Mouse (Mus musculus) urinary bladder, postnatal 25 days (tissue): ENCODE measurements at regions not wholly inside any gene's neighbourhood (a gene's known extent, or its start where the extent isn't known, plus 50 kb on each side); places are given as distances from the start of the nearest gene placed in this dataset.
"Not testable (repeated sequence)": the region's sequence is repeated elsewhere in the genome, so short reads cannot be mapped to it uniquely, and the experiment has no call there.

Source experiments
- DNase-seq: peaks from one replicate; pipeline ENCODE4 v3.0.0; 2022; ENCODE audit warnings: low spot score

DNA sequence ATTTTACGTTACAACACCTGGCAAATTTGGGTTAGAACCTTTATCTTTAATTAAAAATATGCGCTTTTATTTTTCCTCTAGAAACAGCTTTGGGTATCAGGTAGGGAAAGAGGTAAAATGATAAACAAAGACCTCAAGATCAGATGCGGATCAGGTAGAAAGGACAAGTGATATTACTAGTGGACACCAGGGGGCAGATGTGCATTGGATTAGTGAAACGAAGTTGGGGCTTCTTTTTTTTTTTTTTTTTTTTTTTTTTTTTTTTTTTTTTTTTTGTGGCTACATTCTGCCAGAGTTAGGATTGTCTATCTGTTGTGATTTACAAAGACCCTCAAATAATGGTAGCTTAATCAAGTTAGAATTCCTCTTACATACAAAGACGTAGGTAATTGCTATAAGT is 153.8 kb downstream of the Cd109 start:
- peak; percentile 25 for DNase-seq

DNA sequence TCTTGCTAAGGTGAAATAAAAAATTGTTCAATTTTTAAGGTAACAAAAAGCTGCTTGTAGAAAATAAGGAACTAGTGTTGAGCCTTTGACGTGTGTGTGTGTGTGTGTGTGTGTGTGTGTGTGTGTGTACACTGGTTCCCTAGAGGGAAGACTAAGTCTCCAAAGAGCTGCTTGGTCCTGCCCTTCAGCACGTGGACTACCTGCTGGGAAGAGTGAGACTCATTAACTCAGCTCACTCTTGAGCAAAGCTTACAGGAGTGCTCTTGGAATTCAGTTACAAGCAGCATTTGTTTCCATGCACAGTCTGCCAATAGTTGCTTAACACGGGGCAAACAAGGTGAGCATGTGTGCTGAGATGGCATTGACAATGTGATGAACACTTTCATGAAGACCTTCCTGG is 158.6 kb downstream of the Cd109 start:
- DNase-seq, result no peak

DNA sequence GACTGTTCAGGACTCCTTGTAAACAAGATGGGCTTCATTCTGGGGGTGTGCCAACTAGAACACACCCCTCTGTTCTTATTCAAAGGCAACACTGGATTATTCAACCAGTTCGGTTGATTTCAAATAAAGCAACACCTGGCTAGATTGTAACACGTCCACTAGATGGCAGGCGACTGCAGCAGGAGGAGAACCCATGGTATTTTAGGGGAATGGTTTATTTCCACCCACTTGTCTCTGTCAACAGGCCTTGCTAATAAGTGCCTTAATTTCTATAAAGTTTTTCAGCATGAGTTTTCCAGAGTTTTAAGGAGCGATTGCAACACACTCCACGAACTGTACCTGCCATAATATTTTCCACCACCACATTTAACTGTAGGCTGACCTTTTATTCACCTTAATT is 160.1 kb downstream of the Cd109 start:
- peak; percentile 35 for DNase-seq

DNA sequence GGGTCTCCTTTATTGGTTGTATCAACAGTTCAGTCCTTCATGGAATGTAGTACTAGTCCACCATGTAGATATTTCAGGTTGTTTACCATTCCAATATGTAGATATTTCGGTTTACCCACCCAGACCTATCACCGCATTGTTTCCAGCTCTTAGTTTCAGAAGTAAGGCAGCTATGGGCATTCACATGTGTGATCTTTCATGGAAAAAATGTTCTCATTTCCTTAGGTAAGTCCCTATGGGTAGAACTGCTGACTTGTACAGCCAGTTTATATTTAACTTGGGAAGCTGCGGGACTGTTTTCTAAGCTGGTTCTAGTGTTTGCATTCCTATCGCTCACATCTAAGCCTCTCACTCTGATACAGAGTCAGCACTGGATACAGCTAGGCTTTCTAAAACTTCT is 165.2 kb downstream of the Cd109 start:
- no peak for DNase-seq

DNA sequence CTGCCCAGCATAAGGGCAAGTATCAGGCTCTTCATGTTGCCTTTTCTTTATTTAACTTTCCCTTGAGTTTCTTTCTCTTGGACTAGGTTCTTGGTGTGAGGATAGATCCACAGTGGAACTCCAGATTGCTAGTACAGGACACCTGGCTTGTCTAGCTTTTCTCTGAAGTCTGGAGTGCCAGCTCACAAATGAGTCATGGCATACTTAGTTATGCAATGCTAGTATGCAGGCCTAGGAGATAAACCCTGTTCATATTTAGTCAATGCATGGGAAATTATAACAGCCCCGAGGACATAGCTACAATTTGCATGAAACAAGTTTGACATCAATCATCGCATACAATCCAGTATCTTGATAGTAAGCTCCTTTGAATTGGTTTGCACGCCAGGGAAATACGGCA is 167.0 kb downstream of the Cd109 start:
- no peak for DNase-seq

DNA sequence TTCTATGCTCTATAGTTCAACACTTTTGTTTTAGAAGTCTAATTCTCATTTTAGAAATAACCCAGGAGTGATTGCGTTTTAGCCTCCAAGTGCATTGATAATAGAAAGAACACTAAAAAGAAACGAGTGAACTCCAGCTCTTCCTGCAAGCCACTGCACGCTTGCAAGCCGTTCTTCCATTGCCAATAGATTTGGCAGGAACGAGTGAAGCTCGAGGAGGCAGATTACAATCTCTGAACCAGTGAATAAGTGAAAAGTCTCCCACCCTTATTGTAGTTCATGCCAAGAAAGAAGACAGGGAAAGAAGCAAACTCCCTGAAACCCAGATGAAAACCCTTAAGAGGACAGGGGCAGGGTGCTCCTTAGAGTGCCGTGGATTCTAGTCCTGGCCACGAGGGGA is 167.5 kb downstream of the Cd109 start:
- DNase-seq, result no peak

DNA sequence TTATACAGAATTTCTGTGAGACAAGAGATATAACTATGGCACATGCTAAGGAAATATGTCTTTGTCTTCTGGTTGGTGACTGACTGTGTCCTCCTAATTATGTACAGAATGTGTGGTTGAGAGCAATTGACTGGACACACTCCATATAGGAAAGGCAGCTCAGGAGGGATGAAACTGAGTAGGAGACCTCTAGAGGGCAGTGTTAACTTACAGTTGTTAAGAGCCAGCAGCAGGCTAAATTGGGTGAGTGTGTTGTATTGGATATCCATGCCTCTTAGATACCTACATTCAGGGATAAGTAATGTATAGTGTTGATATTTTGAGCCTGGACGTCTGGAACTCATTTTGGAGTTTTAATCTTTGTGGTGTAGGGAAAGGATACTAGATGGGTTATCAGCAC is 172.5 kb downstream of the Cd109 start:
- DNase-seq, result no peak

DNA sequence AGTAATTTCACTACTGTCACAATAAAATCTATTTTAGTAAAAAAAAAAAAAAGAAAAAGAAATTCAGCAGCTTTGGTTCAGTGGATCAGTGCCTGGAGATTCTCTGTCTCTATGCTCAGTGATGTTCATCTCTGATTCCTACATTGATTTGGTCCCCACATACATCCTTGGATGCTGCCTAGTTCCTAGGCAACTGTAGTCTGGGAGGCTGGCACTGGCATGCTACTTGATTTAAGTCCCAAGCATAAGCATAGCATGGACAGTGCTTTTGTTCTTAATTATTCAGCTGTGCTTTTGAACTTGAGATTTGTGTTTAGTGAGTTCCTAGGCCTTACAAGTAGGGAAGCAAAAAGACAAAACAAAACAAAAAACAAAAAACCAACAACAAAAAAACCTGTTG is 174.4 kb downstream of the Cd109 start:
- DNase-seq, result no peak

DNA sequence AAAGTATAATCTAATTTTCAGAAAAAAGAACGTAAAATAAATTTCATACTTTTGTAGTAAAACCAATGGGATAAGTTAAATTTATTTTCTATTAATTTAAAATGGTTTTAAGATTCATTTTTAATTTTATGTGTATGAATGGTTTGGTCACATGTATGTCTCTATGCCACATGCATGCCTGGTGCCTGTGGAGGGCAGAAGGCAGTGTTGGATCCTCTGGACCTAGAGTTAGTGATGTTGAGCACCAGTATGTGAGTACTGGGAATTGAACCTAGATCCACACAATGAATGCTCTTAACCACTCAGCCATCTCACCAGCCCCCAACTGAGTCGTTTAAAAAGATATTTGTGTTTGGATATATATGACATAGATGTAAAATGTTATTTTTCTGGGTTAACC is 174.8 kb downstream of the Cd109 start:
- no peak for DNase-seq

DNA sequence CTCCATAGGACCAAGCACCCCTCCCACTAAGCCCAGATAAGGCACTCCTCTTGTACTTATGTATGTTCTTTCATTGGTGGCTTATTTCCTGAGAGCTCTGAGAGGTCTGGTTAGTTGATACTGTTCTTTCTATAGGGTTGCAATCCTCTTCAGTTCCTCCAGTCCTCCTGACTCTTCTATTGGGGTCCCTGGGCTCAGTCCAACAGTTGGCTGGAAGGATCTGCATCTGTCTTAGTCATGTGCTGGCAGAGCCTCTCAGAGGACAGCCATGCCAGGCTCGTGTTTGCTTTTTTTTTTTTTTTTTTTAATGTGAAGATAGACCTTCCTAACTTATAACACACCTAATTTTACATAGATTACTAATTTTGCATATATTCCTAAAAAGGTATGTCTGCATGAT is 180.5 kb downstream of the Cd109 start:
- no peak for DNase-seq

DNA sequence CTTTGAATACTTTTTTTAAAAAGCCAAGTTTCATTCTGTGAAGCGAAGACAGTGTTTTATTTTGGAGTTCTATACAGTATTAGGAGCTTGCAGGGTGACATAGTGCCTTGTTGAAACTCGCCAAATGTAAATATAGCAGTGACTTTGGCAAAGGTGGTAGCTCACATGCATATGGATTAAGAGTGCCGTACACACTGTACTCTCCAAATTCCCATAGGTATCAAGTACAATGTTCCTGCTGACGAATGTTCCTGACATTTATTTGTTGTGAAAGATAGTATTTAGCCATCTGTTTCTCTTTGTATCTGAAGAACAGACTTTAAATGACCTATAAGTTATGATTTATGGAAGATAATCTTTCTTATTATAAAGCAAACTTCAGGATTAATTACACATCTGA is 201.9 kb downstream of the Cd109 start:
- no peak for DNase-seq

DNA sequence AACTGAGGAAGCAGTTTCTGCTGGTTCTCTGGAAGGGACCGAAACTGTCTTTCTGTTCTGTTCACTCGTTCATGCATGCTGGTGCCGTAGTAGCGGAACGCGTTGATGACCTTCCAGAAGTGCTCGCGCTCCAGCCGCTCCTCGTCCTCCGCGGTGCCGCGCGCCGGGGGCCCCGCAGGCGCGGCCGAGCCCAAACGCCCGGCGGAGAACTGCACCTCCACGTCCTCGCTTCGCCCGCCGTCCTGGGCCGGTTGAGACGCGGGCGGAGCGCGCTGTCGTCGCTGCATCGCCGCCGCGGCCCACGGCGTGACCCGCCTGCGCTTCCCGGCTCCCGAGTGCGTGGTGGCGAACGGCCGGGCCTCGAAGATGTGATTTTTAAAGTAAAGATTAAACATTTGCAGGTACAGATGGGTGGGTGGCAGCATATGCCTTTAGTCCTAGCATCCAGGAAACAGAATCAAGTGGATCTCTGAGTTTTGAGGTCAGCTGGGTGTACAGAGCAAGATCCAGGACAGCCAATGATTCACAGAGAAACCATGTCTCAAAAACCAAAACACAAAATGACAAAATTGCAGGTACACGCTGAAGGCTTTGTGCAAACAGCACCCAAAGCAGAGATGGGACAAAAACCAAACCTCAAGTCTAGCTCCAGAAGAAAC is 206.3 kb downstream of the Cd109 start:
- not testable (repeated sequence) for DNase-seq

DNA sequence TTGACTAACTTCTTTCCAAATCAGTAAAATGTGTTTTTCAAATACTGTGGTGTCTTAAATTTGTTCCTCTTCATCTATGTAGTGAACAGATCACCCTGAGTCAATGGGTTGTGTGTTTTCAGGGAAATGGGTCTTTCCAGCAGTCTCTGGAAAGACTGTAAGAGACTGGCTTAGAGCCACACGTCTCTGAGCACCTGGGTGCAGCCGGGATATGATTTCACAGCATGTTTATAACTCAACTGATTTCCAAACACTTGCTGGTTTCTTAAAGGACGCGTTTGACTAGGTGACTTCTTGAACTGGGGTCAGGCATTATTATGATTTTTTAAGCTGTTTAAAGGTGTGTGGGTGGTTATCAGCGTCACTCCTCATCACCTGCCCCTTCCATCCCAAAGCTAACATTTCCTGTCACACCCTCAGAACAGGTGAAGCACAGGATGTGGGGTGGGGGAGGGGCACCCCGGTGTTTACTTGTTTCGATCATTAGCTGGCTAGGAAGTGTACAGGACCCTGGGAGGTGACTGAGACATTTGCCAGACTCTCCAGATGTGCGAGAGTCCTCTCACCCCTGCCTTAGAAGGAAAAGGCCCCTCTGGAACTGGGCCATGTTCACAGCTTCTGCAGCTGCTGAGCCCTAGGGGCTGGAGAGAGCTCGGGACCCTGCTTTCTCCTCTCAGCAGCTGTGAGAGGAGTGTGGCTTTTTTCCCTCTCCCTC is 229.8 kb downstream of the Cd109 start:
- no peak for DNase-seq

DNA sequence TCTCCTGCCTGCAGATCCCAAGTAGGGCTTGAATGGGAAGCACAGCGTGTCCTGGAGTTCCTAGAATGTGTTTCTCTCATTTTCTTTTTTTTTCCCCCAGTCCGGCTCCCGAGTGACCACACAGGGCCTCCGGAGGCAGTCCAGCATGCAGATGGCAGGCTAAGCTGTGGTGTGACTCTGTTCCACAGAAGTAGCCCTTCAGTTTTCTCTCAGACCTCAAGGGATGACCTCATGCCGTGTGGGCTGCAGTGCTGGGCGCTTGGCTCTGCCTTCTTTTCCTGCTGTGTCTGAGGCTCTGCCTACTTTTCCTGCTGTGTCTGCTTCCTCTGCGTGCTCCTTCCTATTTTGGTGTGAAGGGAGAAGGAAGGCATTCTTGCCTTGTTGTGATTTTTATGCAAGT is 230.8 kb downstream of the Cd109 start:
- DNase-seq, result no peak

DNA sequence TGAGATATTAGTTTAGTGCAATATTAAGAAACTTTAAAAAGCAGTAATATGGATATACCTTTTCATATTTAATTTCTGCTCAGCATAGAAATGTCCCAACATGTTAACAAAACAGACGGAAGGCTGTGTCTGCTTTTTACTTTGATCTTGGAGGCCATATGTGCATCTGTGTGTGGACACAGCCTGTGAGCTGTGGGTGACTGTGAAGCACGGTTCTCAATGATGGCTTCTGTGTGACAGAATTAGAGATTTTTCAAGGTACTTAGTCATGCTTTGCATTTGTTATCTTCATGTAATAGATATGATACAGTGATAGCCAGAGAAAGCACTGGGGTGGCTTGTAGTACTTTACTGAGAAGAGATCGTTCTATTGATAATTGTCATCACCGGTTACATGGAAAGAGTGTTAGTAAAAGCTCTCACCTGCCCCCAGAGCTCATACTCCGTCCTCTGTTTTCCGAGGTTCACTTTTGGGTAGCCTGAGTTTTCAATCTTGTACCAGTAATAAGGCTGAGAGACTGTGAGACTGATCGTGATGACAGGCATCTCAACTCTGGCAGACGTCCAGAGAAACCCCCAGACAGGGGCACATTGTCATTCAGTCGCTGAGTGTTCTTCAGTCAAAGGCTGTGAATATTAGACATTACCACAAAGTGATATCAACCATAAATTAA is 232.7 kb downstream of the Cd109 start:
- no peak for DNase-seq

DNA sequence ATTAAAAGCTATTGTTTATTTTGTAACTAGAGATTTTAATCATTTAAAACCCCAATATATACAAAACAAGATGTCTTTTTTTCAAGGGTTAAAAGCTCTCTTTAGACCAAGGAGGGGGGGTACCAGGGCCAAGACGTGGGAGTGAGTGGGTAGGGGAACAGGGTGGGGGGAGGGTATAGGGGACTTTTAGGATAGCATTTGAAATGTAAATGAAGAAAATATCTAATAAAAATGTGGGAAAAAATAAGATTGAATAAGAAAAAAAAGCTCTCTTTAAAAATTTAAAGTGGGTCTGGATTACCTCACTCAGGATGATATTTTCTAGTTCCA is 233.2 kb downstream of the Cd109 start:
- DNase-seq, result not testable (repeated sequence)

DNA sequence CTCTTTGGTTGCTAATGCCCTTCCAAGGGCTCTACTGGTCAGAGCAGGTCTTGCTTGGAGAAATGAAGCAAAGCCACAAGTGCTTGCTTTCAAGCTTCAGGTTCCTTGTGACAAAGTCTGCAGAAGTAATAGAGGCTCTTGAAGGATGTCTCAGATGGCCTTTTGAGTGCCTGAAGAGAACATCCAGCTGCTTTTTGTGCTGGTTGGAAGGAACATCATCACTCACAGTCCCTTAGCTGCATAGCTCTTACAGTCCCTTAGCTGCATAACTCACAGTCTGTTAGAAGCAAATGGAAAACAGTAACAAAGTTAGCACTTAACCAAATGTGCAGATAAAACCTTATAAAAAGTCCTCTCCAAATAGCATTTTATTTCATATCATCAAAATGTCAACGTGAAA is 241.6 kb downstream of the Cd109 start:
- DNase-seq, result no peak

DNA sequence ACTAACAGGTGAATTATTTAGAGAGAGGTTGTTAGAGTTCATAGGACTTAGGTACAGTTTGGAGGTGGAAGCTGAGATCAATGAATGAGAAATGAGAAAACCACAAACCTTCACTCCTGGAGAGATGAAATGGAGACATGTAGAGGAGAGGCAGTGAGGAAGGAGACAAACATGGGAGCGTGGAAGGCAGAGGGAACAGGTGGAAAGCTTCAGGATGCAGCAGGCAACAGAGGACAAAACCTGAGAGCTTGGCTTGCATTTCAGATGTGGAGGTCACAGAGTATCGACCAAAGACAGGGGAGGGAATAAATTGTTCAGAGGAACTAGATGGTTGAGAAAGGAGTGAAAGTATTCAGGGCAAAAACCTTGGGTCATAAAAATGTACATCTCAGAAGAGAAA is 244.6 kb downstream of the Cd109 start:
- DNase-seq, result no peak

DNA sequence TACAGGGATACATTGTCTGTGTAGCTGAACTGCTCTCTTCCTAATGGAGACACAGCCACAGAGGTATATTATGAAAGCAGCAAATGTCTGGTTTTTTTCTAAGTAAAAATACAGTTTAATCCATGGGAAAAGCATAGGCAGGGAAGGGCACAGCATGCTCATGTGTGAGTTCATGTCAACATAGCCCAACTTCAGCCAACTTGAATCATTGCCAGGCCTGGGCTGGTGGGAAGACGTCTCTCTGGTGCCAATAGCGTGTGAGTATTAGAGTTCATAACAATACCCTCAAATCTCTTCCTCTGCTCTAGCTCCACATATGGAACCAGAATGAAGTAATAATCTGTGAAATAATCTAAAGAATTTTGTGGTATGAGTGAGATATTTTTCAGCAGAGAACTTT is 257.2 kb downstream of the Cd109 start:
- DNase-seq, result no peak

DNA sequence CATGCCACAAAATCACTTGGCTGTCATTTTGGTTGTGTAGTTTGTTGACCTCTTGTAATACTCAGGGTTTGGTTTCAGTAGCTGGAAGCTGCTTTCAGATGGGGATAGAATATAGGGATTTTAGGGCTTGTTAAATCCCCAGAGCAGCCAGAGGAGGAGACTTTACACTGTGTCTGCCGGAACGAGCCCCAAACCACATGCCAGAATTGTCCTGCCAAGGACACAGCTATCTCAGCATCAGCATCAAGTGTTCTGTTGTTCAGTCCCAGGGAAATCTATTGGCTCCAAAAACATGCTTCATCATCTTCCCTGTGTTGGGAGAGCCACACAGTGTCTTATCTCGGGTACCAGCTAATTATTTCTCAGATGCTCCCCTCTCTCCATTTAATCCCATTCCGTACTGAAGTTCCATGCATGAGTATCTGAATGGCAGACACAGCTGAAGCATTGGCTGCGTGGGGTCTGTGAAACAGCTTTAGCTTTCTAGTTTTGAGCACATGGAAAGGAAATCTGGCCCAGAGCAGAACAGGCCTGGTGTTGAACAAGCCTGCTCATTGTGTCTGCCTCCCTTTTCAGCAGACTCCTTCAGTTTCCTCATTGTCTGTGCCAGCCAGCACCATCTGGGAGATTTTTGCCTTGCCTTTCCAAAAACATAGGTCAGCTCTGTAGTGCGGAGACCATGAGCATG is 264.8 kb downstream of the Cd109 start:
- no peak for DNase-seq

DNA sequence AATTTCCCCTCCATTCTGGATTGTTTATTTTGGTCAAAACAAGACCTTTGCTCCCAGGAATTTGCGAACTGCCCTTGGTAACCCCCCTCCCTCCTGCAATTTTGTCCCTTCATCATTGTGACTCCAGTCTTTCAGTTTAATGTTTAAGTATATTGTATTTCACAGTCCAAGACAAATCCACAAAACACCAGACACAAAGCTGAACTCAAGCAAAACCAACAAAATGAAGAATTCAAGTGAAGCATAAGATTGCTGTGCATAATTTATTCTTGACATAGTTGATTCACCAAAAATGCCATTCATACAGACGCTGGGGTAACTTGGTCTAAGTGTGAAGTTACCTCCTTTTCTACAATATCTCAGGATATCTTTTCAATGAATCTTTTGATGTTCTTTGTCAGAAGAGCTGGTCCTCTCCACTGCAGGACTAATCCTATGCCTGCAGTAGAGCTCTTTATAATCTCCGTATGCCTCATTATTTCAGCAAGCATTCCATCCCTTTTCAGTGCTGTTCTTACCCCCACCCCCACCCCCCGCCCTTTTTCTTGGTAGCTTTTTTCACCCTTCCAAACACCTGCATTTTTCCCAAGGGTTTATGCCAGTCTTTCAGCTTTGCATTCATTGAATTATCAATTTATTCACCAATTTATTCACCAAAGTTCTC is 265.4 kb downstream of the Cd109 start:
- DNase-seq, result no peak

DNA sequence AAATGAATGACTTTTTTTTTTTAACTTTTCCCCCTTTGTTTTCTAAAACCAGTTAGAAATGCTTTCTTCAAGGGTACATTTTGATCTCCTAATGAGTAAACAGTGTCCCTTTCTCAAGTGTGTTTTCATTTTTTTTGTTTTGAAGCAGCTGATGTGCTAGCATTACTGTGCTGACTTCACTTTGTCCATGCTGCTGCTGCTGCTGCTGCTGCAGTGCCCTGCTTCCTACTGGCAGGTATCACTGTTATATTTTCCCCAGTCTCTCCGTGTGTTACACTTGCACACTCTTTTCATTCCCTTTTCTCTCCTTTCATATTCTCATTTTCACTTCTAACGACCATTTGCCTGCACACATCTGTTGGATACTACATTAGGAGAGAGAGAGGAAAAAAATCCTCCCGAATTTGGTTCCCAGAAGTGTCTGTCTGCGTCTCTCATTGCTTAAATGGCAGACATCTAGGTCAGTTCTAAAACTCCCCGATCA is 266.0 kb downstream of the Cd109 start:
- DNase-seq, result no peak
